Mouse (Mus musculus): ENCODE data around the gene Prpf8.

- TF ChIP-seq CTCF (conservative IDR thresholded peaks at IDR 0.05; ENCODE audit: low read length), result no peak
- no peak for TF ChIP-seq POU5F1 (IDR thresholded peaks at IDR 0.05; ENCODE audit: borderline replicate concordance, low read length)
- TF ChIP-seq NANOG (IDR thresholded peaks at IDR 0.05; ENCODE audit: borderline replicate concordance, low read length), result no peak
Observed at GRCm38 (mm10) chr11:75459751-75460102, 26.9 kb upstream of the Prpf8 start.

Measured in E14TG2a.4 (cell line).